Mouse (Mus musculus): ENCODE measurements around the gene Mpi.

Gene Mpi

DNA sequence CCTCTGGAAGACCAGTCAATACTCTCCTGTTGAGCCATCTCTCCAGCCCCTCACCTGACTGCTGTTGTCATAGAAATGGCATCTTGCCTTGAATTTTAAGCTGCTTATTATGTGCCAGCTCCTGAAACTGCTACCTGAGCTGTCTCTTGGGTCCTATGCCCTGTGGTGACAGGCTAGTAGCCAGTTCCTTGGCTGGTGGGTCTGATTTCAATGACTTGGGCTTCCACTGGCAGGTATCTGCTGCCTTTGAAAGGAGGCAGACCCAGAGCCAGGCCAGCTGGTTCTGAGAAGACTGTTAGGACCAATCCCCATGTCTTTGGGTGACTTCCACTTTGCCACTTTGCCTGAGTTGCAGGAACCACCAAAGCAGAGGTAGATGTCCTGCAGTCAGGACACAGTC lies 21.8 kb upstream of the Mpi start:
- POLR2A ChIA-PET: interaction anchor here in 2 of 4 experiments (0.6 to 1.4 kb wide), 5 partner anchors 10 to 578 kb away, joined by 3 to 5 read pairs (median 3); no protein-coding TSS in a partner anchor
- CTCF ChIA-PET: interaction anchor here in 2 of 4 experiments (0.5 to 1.0 kb wide), 4 partner anchors 20 to 55 kb away, joined by 3 to 6 read pairs (median 4); no protein-coding TSS in a partner anchor

DNA sequence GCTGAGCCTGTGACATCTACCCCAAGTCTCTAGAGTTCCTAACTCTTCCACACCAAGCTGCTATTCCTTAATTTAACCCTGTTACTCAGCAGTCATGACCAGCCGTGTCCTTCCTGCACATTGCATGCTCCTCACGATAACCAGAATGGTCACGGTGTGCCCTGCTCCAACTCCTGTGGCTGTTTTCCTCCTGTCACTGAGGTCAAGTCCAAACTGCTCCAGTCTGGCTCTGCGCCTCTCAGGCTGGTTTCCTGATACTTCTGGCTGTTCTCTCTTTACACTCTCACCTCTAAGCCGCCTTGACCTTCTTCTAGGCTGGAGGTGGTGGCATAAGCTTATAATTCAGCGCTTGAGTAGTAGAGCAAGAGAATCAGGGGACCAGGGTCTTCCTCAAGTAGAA lies 15.9 kb upstream of the Mpi start:
- ChIA-PET CTCF (interaction anchor here in 2 of 4 experiments (0.6 to 2.3 kb wide), 2 partner anchors 60 to 82 kb away, joined by 3 to 11 read pairs; no protein-coding TSS in a partner anchor), POLR2A (interaction anchor here in 1 of 4 experiments (0.9 to 1.6 kb wide), 2 partner anchors 16 to 65 kb away, joined by 3 to 4 read pairs; partner anchors contain the start of genes Mpi and Rpp25)

DNA sequence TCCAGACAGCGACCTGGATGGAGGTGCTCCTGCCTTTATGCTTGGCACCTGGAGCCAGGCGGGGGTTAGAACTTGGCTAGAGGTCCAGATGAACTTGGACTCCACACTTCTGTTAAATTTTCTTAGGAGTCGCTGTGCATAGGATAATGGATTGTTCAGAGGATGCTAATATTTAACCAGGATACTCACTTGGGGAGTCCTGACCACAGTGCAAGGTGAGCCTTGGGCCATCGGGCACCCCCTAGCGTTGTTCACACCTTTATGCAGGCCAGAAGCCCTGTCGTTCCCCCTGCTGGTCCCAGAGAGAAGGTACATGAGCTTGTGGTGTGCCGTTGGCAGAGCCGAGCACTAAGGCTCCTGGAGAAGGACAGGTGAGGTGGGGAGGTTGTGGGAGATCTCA lies 14.3 kb upstream of the Mpi start:
- ChIA-PET POLR2A (interaction anchor here (0.6 to 1.8 kb wide), 20 partner anchors 9 to 253 kb away, joined by 3 to 8 read pairs (median 4); partner anchors contain the start of genes Csk (in 1 of the 4), Mpi (in 1 of the 4), Rpp25 (in 1 of the 4) and Ulk3 (in 1 of the 4)), CTCF (interaction anchor here (0.5 to 2.3 kb wide), 56 partner anchors 10 to 675 kb away, joined by 3 to 24 read pairs (median 4); partner anchors contain the start of genes Mpi (in 2 of the 4), Ulk3 (in 2 of the 4), Cox5a (in 1 of the 4) and Cplx3 (in 1 of the 4))

DNA sequence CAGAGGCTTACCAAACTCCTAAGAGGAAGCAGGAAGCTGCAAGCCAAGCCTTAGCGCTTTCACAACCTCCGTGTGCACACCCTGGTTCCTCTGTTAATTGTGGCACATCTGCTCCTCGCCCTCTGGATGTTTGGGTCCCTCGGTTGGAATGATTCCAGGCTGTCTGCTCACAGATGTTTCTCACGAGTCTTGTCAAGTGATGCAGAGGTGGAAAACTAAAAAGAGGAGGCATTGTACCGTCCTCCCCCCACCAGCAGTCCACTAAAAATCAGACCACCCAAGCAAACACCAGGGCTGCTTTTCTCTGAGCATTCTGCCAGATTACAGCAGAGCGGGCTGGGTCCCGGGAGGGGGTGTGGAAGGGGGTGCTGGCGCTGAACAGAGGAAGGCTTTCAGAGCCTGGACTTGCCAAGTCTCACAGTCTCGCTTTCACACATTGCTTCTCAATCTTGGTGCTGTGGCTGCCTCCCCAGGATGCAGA lies 13.2 kb upstream of the Mpi start:
- POLR2A ChIA-PET: interaction anchor here in 1 of 4 experiments (0.9 to 1.8 kb wide), 4 partner anchors 13 to 88 kb away, joined by 3 to 5 read pairs (median 4); partner anchors contain the start of genes Csk, Mpi and Ulk3
- CTCF ChIA-PET: interaction anchor here in 2 of 4 experiments (1.0 to 1.5 kb wide), 3 partner anchors 24 to 179 kb away, joined by 3 to 7 read pairs (median 4); no protein-coding TSS in a partner anchor

DNA sequence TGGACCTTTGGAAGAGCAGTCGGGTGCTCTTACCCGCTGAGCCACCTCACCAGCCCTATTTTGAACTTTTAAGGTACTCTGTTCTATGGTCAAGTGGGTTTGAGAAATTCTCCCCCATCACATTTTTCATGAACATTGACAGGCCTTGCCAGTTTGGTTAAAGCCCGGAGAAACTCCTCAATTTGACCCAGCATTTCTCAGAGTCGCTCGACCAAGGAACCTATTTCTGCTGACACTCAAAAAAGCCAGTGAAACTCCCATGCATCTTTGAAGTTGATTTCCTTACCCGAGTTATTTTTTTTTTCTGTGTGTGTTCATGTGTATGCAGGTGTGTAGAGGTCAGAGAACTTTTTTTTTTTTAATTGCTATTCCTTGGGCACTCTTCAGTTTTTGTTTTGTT lies 12.0 kb upstream of the Mpi start:
- CTCF ChIA-PET: no interaction called here
- POLR2A ChIA-PET: interaction anchor here in 2 of 4 experiments (0.7 to 1.7 kb wide), 3 partner anchors 18 to 71 kb away, joined by 3 to 4 read pairs (median 3); partner anchors contain the start of gene Ulk3 (in 1 of the 2)

DNA sequence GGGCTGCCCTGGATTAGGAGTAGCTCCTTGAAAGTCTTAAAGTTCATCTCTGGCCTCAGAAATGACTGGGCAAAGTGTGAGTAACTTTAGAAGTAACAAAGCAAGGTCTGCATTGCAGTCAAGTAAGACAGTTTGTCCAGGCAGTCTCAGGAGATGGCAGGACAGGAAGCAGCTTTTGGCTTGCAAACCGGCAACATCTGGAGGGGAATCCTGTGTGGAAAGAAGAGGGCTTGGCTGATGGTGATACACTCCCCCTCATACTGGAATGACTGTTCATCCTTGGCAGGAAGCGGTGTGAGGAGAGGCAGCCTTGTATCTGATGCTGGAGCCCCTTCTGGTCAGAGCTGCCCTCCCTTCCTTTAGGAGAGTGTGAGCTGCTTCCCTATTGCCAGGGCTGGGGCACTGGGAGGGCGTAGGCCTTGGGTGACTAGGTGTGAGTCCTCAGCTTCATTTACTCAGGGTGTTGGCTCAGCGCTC lies 10.4 kb upstream of the Mpi start:
- POLR2A ChIA-PET: interaction anchor here in 3 of 4 experiments (0.5 to 2.5 kb wide), 23 partner anchors 7 to 246 kb away, joined by 3 to 32 read pairs (median 3); partner anchors contain the start of genes Mpi (in 2 of the 3), Cox5a (in 1 of the 3) and Rpp25 (in 1 of the 3)
- CTCF ChIA-PET: interaction anchor here in 3 of 4 experiments (0.5 to 1.2 kb wide), 9 partner anchors 21 to 738 kb away, joined by 3 to 5 read pairs (median 3); partner anchors contain the start of gene Cox5a (in 1 of the 3)

DNA sequence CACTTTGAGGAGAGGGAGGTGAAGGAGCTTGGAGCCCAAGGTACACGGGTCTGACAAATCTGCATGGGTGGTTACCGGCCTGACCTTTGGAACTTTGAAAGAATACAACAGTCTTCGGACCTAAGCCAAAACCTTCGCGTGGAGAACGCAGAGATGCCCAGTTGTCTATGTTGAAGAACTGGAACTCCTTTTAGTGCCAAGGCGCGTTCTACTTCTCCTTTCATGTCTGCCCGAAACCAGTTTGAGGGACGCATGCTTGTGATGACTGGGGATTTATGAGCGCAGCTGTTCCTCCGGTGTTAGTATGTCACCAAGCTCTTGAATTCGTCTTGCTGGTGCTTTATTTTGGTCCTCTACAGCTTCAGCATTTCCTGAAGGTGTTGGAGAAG lies 9.1 kb upstream of the Mpi start:
- POLR2A ChIA-PET: interaction anchor here in 3 of 4 experiments (0.6 to 2.5 kb wide), 20 partner anchors 8 to 94 kb away, joined by 3 to 32 read pairs (median 3); partner anchors contain the start of genes Rpp25 (in 3 of the 3), Mpi (in 2 of the 3), Cox5a (in 1 of the 3) and Scamp5 (in 1 of the 3)
- CTCF ChIA-PET: interaction anchor here in 3 of 4 experiments (0.5 to 1.0 kb wide), 3 partner anchors 20 to 648 kb away, joined by 3 to 4 read pairs (median 4); no protein-coding TSS in a partner anchor

DNA sequence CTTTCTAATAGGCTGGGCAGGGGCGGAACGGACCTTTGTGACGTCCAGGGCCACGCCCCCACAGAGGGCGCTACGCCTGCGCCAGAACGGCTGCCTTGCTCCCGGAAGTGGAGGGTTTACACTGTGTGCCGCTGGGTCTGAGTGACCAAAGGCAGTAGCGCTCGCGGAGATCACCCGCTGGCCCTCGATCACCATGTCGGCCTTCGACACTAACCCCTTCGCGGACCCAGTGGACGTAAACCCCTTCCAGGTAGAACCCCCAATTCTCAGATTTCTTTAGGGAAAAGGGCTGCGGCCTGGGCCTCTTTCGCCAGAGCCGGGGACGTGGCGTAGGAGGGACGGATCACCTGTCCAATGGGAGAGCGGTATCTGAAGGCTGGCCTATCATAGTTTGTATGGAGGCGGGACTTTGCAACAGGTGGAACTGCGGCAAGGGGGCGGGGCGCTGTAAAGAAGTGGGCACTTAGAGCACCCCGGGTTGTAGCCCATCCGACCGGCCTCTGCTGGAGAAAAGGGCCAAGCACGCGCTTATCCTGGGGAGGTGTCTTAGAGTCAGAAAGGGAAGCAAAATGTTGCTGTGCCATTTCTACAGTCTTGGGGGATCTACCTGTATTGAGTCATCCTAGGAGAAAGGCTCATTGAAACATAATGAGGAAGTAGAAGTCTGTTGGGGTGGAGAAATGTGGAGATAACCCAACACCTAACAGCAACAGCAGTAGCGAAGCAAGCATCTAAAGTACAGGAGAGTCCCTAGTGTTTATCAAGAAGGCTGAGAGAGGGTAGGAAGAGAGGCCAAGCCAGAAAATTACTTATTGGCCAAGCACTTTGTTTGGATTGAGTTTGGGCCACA lies 8.5 kb upstream of the Mpi start, which contains the start of gene Scamp2:
Gene Scamp2 (plus strand): TSS at position 83 of the 850 bp plus-strand sequence.
- POLR2A ChIA-PET: interaction anchor here in 3 of 4 experiments (0.6 to 2.2 kb wide), 28 partner anchors 7 to 147 kb away, joined by 3 to 10 read pairs (median 4); partner anchors contain the start of genes Rpp25 (in 3 of the 3), Mpi (in 2 of the 3), Cox5a (in 1 of the 3) and Edc3 (in 1 of the 3)
- CTCF ChIA-PET: interaction anchor here in 2 of 4 experiments (0.6 to 1.7 kb wide), 5 partner anchors 20 to 649 kb away, joined by 3 to 6 read pairs (median 4); no protein-coding TSS in a partner anchor

DNA sequence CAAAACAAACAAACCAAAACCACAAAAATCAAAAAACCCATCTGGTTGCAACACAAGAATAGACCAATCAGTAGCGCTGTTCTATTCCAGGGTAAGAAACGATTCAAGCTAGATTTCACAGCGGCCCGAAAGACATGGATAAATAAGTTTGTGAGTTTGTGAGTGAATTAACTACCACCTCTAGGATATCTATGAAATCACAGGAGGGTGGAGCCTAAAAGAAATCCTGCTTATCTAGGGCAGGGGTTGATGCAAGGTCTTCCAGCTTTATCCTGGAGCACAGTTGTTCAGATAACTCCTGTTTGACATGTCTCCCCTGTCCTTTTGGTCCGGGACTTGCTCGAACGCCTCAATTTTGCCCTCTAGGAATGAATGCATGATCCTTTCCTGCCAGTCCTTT lies 7.7 kb upstream of the Mpi start:
- ChIA-PET POLR2A (interaction anchor here (0.6 to 4.0 kb wide), 23 partner anchors 8 to 154 kb away, joined by 3 to 12 read pairs (median 4); partner anchors contain the start of genes Rpp25 (in 2 of the 4), Cox5a (in 1 of the 4), Edc3 (in 1 of the 4) and Fam219b (in 1 of the 4)), CTCF (interaction anchor here in 2 of 4 experiments (0.8 to 1.7 kb wide), 3 partner anchors 19 to 69 kb away, joined by 3 to 6 read pairs (median 4); no protein-coding TSS in a partner anchor)

DNA sequence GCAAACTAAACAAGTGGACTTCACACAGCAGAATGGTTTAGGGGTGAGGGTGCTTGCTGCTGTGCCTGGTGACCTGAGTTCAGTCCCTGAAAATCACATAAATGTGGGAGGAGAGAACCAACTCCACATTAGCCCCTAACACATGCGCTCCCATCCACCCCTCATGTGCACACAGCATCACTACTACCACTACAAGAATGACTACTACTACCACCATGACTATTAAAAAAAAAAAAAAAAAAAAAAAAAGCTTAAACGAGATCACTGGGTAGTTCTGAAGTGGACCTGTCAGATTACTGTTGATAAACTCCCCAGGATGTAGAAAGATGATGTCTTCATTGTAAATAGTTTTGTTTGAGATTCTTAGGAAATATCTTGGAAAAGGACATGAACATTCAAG lies 7.0 kb upstream of the Mpi start:
- ChIA-PET POLR2A (interaction anchor here (0.6 to 4.0 kb wide), 16 partner anchors 9 to 155 kb away, joined by 3 to 12 read pairs (median 3); partner anchors contain the start of genes Cox5a (in 1 of the 4), Edc3 (in 1 of the 4), Fam219b (in 1 of the 4) and Rpp25 (in 1 of the 4)), CTCF (interaction anchor here in 1 of 4 experiments (1.7 kb wide), 1 partner anchor 18 kb away, joined by 6 read pairs; no protein-coding TSS in a partner anchor)

DNA sequence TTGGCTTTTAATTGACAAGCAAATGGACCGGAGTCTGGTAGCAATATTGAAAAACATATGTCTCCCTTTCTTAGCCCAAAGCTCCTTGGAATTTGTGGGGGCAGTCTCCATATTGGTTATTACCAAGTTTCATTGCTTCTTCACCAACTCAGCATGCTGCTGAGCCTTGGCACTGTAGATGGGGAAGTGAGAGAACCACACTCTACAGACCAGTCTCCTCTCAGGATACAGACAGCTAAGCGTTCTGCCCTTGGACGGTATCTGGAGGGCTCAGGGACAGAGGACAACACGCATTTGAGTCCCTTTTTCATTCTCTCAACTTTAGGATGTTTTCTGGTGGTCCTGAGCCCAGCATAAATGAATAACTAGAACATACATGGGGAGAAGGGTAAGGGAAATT lies 6.1 kb upstream of the Mpi start:
- CTCF ChIA-PET: interaction anchor here in 1 of 4 experiments (0.7 kb wide), 1 partner anchor 17 kb away, joined by 10 read pairs; no protein-coding TSS in a partner anchor
- POLR2A ChIA-PET: interaction anchor here in 2 of 4 experiments (1.1 to 4.0 kb wide), 4 partner anchors 14 to 37 kb away, joined by 3 to 12 read pairs (median 6); partner anchors contain the start of gene Fam219b (in 1 of the 2)

DNA sequence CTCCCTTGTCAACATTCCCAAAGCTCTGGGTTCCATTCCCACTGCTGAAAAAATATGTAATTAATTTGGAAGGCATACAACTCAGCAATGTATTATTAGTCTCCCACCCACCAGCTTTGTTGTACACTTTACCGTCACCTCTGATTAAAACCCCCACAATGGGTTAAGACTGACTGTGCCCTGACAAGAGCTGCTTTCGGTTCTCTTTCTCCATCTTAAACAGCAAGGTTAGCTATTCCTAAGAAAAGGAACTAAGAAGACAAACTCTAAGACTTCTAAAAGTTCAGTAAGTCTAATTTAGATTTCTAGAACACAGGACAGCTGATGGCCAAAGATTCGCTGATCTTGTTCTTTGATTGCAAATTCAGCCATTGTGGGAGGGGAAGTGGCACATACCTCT lies 4.7 kb upstream of the Mpi start:
- ChIA-PET CTCF (interaction anchor here in 2 of 4 experiments (0.6 to 1.2 kb wide), 3 partner anchors 10 to 676 kb away, joined by 4 to 8 read pairs (median 4); no protein-coding TSS in a partner anchor), POLR2A (interaction anchor here in 3 of 4 experiments (0.7 to 4.0 kb wide), 9 partner anchors 10 to 282 kb away, joined by 3 to 12 read pairs (median 3); partner anchors contain the start of genes Cox5a (in 1 of the 3) and Fam219b (in 1 of the 3))

DNA sequence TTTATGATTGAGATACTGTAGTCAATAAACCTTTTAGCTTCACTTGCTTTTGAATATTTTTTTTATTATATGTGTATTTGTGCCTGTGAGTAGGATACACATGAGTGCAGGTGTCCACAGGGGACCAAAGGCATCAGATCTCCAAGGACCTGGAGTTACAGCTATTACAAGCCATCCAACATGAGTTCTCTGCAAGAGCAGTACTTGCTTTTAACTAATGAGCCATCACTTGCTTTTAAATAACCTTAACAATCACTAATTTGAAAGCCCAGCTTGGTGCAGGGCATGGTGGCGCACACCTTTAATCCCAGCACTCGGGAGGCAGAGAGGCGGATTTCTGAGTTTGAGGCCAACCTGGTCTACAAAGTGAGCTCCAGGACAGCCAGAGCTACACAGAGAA lies 2.2 kb upstream of the Mpi start:
- CTCF ChIA-PET: interaction anchor here (0.6 to 4.1 kb wide), 8 partner anchors 12 to 75 kb away, joined by 3 to 24 read pairs (median 7); partner anchors contain the start of gene Rpp25 (in 1 of the 4)

DNA sequence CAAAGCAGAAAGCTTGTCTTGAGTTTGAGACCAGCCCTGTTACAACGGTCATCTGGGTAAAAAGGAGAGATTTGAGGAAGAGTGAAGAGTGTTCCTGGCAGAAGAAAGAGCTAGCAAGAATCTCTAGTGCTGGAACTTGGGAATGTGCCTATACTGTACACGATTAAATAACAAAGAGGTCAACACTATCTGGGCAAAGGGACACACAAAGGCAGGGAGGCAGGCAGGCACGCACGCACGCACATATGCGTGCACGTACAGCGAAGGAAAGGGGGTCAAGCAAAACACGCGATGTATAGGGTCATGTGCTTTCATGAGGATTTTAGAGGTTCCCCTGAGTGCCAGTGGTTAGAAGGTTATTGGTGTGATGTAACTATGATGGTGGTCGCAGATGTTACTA lies 556 bp upstream of the Mpi start:
- ChIA-PET CTCF (interaction anchor here (0.7 to 4.1 kb wide), 9 partner anchors 12 to 106 kb away, joined by 3 to 24 read pairs (median 5); no protein-coding TSS in a partner anchor), POLR2A (interaction anchor here in 3 of 4 experiments (0.6 to 6.3 kb wide), 44 partner anchors 7 to 641 kb away, joined by 3 to 32 read pairs (median 4); partner anchors contain the start of genes Cox5a (in 2 of the 3), Rpp25 (in 2 of the 3), Csk (in 1 of the 3) and Fam219b (in 1 of the 3))

More for the DNA sequence above, 2.2 kb upstream of the Mpi start:
- POLR2A ChIA-PET: interaction anchor here (0.5 to 6.3 kb wide), 11 partner anchors 8 to 98 kb away, joined by 3 to 32 read pairs (median 4); partner anchors contain the start of genes Csk (in 1 of the 4) and Rpp25 (in 1 of the 4)

DNA sequence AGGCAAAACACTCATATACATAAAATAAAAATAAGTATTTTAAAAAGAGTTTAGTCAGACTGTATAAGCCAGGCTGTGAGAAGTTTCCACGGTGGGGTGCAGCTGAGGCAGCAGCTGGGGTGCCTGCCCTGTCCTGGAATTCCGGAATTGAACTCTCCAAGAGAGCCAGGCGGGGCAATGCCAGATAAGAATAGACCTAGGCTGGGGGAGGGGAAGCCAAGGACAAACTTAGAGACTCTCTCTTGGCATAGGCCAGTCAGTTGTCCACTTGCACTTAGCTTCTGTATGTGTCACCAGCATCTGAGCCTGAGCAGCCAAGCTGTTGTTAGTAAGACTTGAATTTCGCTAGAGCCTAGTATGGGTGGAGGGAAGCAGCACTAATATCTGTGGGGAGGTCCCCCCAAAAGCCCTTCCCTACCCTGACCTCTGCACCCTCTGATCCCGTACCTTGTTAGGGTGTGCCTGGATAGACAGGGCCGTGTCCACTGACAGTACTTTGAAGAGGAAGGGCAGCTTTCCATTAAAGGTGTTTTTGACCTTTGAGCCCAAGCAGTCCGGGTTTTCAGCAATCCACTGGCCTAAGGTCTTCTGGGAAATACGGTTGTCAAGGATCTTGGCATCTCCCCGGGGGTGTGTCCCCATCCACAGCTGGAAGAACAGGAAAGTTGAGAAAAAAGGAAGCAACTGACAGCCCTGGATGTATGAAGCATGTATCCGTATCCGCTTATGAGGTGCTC lies 2.3 kb downstream of the Mpi start:
- ChIA-PET CTCF (interaction anchor here in 3 of 4 experiments (0.8 to 2.1 kb wide), 6 partner anchors 9 to 80 kb away, joined by 3 to 10 read pairs (median 4); no protein-coding TSS in a partner anchor), POLR2A (interaction anchor here in 2 of 4 experiments (1.0 to 6.3 kb wide), 9 partner anchors 10 to 105 kb away, joined by 3 to 32 read pairs (median 5); partner anchors contain the start of genes Rpp25 (in 2 of the 2) and Fam219b (in 1 of the 2))

DNA sequence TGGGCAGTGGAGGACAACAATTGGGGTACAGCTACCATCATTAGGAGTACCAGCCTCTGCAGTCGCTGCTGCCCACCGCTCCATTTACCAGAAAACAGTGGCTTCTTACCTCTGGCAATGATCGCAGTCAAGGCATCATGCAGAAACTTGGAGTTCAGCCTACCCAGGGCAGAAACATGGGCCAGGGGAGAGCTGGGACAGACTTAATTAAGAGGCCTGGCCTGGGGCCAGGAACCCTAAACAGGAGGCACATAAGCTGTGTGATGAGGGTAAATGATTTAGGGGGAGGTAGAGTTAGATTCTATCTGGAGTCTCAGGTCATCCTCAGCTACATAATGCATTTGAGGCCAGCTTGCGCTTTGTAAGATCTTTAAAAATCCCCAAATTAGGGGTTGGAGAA lies 3.4 kb downstream of the Mpi start:
- POLR2A ChIA-PET: interaction anchor here in 2 of 4 experiments (1.0 to 6.3 kb wide), 13 partner anchors 9 to 107 kb away, joined by 3 to 32 read pairs (median 5); partner anchors contain the start of genes Rpp25 (in 2 of the 2), Fam219b (in 1 of the 2) and Scamp2 (in 1 of the 2)
- CTCF ChIA-PET: interaction anchor here in 3 of 4 experiments (0.6 to 1.1 kb wide), 4 partner anchors 8 to 32 kb away, joined by 3 read pairs; no protein-coding TSS in a partner anchor
